ENCODE assay signal across 22 mouse cellular contexts in genomic region chr4:140785217-140785616, GRCm38 (mm10). TPM values are rescaled to one million over a fixed set of nuclear protein-coding genes. Genes with fewer than 3 reads are reported as not detected.
"Had no signal": no experiment of that assay in that cellular context is flagged by ENCODE, and none has a peak within 500 bp of the region (broad histone marks: within the 10 kb centered on the region; RNA-seq: fewer than 3 reads in every experiment).

No protein-coding gene starts in this region.

- H3K9me3 ChIP-seq: neural tube, embryonic 15.5 days; stomach, embryonic 15.5 days had no signal

- H3K9ac ChIP-seq: neural tube, embryonic 12.5 days; neural tube, embryonic 13.5 days; neural tube, embryonic 15.5 days; stomach, embryonic 15.5 days had no signal

- H3K27ac ChIP-seq: neural tube, embryonic 12.5 days; neural tube, embryonic 13.5 days; neural tube, embryonic 15.5 days; stomach, embryonic 15.5 days; stomach, postnatal 0 days had no signal

- H3K36me3 ChIP-seq: neural tube, embryonic 12.5 days; neural tube, embryonic 13.5 days; neural tube, embryonic 15.5 days; stomach, embryonic 15.5 days had no signal

- DNase-seq: retina, postnatal 1 day; right cerebral cortex, adult 18-20 months; right cerebral cortex, postnatal 14 days; right cerebral cortex, postnatal 25 days; right cerebral cortex, postnatal 4 days; spleen, adult 18-20 months; thymus, adult 18-20 months; thymus, adult 2 months; thymus, postnatal 14 days; thymus, postnatal 25 days; thymus, postnatal 36 days; thymus, postnatal 4 days had no signal

- H3K4me3 ChIP-seq: neural tube, embryonic 12.5 days; neural tube, embryonic 13.5 days; neural tube, embryonic 15.5 days; stomach, embryonic 15.5 days had no signal

- H3K4me1 ChIP-seq: neural tube, embryonic 12.5 days; neural tube, embryonic 15.5 days; stomach, embryonic 15.5 days had no signal

- H3K4me2 ChIP-seq: neural tube, embryonic 12.5 days; neural tube, embryonic 13.5 days; neural tube, embryonic 15.5 days; stomach, embryonic 15.5 days had no signal

- H3K27me3 ChIP-seq: neural tube, embryonic 12.5 days; neural tube, embryonic 13.5 days; neural tube, embryonic 15.5 days; stomach, embryonic 15.5 days had no signal

RNA-seq across cellular contexts. Expression of gene Padi3, which starts 25.2 kb away (rescaled TPM):
- total RNA-seq: neutrophil, adult 5-6 weeks had no signal
- polyA plus RNA-seq: neural tube, embryonic 12.5 days; neural tube, embryonic 13.5 days; neural tube, embryonic 14.5 days; neural tube, embryonic 15.5 days; small intestine, adult 2 months; stomach, embryonic 14.5 days had no signal

RNA-seq across cellular contexts. Expression of gene Padi6, which starts 42.8 kb away (rescaled TPM):
- polyA plus RNA-seq: neural tube, embryonic 12.5 days; neural tube, embryonic 13.5 days; neural tube, embryonic 15.5 days; small intestine, adult 2 months; stomach, embryonic 14.5 days; stomach, postnatal 0 days; urinary bladder, adult 2 months had no signal
